Mouse (Mus musculus) adrenal gland, postnatal 25 days (tissue): ENCODE results near the gene Disp1. TPM values are rescaled to one million over a fixed set of nuclear protein-coding genes. Genes with fewer than 3 reads are reported as not detected.
A peak's percentile ranks its signal among the peaks of the same experiment; 100 is the strongest.

Experiments used
- DNase-seq: peaks from one replicate; pipeline ENCODE4 v3.0.0; 2021; ENCODE audit warnings: mixed read lengths
- total RNA-seq: library from RNA; stranded (reverse); gene quantifications from 2 replicates; pipeline ENCODE4 v1.2.3, GENCODE M21; 2021

Disp1 gene
- total RNA-seq, 1 experiment from 2014 or later, result 20.5 TPM

DNA sequence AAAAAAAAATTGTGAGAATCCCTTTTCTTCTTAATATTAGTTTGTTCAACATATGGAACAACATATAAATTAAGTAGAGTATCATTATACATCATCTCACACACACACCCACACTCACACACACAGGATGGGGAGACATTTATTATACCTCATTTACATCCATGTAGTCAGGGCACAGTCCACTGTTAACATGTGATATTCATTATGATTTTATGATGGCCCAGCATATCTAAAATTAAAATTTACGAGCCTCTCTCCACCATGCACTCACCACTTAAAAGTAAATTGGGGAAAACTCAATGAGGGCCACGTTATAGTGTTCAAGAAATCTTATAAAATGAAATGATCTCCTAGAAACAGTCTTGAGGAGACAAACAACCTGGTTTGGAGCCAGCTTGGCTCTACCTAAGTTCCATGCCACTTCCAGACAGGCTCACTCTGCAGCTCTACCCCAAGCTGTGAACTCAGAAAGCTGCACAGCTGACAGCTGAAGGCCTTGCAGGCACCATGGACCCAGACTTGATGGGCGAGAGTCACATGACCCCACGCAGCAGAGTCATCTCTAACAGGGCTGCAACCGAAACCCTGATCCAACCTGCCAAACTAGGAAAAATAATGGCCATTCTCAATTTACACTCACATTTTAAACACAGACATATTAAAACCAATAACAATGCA, 57.7 kb downstream of the Disp1 start:
- DNase-seq, result no peak

DNA sequence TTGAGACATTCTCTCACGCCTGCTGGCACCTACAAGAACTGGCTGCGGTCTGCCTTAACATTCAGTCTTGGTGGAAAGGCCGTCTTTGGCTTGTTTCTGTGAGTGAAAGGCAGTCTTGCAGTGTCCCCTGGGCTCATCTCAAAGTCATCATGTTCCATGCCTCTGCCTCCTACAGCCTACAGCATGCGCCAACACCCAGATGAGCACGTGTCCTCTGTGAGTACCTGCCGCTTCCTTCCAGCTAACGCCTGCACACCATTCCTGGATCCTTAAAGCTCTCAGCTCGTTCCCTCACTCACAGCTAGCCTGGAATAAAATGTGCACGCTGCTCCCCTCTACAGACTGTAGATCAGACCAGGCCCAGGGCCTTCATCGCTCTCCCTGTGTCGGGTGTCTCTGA, 60.3 kb downstream of the Disp1 start:
- DNase-seq, result no peak

DNA sequence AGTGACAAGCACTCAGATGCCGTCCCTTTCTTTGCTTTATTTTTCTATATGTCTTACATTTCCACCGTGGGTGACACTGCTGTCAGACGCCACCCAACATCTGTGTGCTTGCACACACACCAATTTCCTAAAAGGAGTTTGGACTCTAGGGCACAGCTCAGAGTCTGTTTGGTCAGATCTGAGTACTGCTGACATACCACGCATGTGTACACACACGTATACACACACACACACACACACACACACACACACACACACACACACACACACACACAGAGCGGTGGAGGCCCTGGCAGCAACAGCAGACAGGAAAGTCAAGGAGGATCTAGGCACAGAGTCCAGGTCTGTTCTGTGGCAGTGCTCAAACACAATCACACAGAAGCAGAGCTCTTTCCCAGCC, 61.1 kb downstream of the Disp1 start:
- no peak for DNase-seq

DNA sequence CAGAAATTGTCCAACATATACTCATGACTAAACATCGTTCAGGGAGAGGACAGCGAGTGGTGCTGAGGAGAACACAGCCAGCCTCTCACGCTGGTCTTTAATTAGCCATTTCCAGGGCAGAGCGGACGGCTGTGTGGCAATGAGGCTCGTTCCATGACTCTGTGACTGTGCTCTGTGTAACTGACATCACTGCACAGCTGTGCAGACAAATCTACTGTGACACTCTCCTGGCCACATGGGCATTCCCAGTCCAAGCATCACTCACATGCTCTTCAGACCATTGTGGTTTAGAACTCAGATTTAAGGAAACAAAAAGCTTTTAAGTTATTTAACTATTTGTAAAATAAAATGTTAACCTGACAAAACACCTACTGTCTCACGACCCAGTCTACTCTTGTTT, 62.1 kb downstream of the Disp1 start:
- no peak for DNase-seq

DNA sequence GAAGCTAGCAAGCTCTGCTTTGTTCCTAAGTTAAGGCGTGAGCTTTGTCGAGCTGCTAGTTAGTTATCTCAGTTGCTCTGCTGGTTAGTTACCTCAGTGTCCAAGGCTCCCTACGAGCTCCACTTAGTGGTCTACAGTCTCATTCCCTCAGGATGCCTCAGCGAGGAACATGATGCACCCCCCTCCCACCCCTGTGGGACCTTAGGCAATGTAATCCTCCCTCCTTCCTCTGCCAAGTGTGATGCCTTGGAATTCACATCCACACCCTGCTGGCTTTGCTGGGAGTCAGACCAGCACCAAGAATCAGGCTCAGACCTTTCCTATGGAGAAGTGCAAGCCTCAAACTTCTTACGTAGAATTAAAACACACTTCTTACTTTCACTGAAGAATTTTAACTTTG, 65.7 kb downstream of the Disp1 start:
- DNase-seq, result no peak

DNA sequence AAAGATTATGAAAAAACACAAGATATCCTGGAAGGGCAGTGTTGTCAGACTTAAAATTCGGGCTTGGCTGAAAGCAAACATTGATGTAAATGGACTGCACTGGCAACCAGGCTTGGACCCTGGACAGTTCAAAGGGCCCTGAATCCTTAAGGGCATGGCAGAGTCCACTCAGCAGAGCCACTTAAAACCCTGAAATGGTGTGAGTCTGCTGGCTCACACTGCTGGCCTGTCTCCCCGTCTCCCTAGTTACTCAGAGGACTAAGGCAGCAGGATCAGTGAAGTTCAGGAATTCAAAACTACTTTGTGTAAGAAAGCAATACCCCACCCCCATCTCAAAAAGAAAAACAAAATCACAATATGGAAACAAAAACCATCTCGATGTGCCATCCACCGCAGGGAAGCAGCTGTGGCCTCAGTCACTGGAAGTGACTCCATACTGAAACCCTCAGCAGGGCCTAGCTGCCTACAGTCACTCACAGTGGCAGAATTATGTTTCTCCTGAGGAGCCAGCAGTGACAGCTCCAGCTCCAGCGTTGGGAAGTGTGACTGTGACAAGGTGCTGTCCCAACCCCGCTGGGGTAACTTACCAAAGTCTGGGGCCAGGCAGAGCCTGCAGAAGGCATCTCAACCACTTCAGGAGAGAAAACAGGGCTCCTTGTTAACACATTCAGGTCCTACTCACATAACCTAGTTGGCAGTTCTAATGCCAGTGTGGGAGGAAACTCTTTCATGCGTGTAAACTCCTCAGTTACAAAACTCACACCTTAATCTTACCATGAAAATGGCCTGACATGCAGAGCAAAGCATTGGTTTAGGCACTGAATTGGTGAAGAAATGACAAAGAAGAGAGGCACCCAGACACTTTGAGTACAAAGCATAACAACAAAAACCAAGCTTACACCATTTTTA, 66.8 kb downstream of the Disp1 start:
- DNase-seq, result no peak

DNA sequence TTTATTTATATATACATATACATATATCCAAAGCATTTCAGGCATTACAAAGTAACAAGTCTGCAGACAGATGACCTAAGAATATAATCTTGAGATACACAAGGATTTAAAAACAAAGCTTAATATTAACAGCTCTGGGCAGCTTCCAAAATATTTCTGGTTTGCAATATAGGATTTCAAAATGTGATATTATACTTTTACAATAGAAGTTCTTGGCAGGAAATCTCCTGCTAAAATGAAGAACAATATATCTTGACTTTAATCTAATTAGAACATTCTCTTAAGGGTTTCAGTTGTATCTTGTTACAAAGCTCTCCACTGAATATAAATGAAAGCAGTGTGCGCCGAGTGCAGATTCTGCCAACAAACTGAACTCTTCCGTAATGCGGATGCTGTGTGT, 68.0 kb downstream of the Disp1 start:
- DNase-seq, result no peak

DNA sequence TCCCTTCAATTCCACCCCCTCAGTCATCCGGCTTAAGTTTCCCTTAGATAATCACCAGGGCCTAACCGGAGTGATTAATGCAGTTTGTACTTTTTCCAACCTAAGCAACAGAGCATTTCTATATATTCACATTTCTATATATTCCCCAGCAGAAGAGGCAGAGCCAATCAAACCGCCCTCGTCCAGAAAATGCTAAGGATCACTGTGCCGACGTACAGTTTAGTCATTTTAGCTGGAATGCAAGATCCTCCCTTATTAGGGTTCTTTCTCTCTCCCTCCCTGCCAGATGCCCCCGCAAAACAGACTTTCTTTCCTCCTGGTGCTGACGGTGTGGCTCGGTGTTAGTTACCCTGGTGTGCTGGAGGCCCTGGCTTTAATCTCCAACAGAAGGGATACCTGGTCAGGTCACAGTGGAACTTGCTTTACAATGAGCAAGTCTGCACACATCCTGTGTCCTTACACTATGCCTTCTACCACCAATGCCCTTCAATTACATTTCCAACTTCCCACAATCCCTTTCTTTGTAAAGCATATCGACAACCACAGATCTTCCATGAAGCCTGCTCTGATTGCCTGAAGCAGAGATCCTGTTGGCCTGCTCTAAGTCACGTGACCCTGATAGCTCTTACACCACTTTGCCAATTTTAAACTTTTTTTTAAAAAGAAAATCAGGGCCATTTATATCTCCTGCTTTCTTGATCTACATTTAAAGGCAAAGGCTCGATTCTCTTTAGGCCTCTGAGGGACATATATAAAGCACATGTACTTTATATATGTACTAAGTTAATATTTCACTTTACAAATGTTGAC, 69.6 kb downstream of the Disp1 start:
- DNase-seq, result no peak

DNA sequence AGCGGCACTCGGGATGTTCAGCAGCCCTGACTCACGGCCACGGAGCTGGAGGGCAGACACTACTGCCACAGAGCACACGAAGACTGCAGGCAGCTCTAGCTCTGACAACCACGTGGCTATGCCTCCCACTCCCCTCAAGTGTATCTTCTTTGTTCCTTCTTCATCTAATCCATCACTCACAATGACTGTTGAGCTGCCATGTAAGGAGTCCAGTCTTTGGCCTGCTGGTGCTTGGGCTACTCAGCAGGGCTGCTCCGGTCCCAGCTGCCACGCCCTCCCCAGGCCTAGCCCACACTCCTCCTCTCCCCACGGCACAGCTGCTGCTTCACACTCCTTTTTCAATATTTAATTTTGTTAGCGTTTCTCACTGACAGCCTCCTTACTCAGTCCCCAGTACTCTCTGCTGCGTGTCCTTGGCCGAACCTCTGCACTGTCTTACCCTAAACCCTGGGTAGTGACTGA, 70.9 kb downstream of the Disp1 start:
- no peak for DNase-seq

DNA sequence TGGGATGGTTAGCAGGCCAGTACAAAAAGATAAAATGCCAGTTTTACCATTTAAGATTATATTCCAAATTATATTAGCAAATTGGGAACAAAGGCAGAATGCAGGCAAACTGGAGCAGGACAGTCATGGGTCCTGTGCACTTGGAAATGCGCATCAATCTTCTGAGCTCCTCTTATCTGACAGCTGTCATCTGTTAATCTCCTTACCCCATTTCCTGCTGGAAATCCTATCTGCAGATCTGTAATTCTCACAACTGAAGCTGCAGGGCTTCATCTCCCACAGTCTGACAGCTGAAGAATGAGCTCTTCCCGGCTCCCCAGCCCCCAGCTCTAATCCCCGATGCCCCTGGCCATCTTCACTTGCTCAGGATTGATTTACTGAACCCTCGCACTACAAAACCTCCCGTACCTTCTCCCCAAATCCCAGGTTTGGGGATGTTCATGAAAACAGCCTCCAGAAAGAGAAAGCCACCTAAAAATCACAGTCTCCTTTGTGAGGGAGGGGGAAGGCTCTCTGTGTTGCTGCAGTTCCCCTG, 71.7 kb downstream of the Disp1 start:
- no peak for DNase-seq

DNA sequence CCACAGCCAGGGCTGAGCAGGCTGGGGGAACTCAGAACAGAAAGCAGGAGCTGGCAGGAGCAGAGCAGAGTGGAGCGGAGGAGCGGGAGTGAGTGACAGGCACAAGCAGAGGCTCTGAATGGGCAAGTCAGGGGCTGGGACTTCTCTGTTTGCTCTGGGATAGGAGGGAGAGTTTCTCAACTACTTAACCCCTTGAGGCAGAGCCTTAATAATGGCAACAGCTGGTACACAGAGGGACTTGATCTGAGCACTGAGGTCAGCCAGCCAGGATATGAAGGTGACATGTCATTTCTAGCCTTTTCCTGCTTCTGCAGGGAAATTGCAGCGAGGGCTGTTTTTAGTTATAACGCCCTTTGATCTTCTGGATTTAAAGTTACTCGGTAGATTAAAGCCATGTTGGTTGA, 73.9 kb downstream of the Disp1 start:
- DNase-seq, result peak; percentile 45

DNA sequence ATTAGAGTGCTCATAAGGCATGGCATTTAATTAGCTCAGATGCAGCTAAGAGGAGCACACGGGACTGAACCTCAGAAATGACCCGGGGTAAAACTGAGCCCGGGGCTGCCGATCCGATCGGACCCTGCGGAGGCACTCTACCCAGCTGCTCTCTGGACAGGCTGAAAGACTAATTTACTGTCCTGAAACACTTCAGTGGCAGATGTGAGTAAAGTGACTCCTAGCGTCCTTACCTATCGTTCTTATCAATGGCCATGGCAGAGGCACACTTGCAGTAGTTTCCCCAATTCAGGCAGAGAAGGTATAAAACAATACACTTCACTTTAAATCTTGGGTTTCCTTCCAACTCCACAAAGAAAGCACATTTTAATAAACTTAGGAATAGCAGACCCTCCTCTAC, 74.5 kb downstream of the Disp1 start:
- DNase-seq, result no peak

DNA sequence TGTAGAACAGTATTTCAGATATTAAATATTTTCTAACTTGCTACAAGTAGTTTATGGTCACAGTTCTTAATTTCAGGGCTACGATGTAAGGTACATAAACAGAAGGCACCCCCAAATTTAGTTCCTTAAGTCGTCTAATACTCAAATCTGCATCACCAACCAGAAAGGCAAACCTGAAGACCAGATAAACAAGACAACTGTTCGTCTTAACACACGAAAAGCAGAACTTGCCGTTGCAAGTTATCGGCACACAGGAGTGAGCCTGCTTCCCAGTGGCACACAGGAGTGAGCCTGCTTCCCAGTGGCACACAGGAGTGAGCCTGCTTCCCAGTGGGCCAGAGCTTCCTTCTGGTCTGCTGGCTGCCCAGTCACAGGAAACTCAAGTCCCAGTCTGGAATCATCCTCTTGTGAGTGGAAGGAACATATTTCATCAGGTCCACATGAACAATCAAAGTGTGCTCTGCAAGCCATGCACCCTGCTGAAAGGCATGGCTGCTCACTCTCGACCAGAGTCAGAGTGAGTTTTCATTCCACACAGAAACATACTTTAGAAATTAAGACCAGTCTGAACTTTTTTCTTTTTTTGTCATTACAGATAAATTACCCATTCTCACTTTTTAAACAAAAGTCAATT, 75.1 kb downstream of the Disp1 start:
- DNase-seq, result no peak

DNA sequence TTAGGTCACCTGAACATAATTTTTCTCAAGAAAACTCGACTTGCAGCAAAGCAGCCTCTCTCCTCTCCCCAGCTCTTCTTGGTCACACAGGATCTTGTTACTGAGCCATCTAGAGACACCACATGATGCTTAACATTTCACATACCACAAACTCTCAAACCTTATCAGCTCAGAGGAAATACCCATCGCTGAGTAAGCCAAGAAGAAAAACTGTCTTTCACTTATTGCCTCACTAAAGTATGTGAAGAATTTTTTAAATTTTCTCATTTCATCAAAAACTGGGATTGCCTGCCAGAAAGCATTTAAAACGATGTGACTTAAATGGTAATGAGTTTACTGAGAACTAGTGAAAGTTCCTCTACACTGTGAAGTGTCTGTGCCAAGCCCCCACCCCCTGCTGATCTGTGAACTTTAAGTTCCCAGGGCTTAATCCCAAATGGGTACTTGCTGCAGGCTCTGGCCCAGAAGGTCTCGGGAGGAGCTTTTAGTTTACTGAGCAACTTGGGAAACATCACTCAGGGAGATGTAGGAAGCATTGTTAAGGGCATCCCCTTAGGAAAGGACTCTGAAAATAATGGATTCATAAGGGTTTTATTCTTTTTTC, 76.6 kb downstream of the Disp1 start:
- no peak for DNase-seq

DNA sequence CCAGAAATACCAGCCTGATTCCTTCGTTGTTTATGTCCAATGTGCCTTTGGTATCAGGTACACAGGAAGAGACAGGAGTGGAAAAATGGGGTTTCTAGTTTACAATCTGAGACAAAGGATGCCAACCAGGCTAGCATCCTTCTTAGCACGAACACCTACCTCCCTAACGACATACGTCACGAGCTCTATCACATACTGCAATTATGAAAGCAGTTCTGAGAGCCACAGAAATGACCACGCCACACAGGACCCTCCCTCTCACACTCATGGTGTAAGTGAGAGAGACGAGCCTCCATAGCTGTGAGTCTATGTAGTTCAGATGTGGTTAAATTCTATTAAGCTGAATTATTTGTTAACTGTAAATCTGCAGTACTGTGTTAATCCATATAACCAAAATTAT, 78.1 kb downstream of the Disp1 start:
- no peak for DNase-seq

DNA sequence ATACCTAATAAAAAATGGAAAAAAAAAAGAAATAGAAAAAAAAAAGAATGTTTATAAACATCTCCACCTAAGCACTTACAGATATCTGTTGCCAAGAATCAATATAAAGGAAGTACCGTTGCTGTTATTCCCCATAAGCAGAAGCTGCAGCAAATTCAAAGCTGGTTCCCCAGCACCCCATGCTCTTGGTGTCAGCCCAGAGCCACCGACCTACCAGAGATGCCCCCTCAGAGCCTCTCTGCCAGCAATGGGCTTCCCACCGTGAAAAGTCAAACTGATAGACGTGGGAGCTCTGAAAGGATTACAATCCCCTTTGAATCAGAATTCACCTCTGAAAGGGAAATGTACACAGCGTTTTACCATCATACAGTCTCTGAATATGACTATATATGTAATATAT, 78.8 kb downstream of the Disp1 start:
- no peak for DNase-seq

DNA sequence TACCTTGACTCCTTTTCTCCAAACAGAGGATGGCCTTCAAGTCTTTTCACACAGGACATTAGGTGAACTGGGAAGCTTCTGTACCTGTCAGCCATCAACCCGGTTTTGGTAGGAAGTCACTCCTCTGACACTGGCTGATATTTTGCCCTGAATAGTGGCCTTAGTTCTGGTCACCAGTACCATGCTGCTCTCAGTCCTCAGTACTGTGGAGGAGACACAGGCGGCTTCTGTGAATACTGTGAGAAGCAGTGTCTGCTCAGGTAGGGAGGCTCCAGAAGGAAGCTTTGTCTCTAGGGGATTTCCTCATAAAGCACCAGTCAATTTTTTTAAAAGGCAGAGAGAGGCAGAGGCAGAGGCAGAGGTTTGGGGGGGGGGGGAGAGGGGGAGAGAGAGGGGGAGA, 80.0 kb downstream of the Disp1 start:
- DNase-seq, result no peak

DNA sequence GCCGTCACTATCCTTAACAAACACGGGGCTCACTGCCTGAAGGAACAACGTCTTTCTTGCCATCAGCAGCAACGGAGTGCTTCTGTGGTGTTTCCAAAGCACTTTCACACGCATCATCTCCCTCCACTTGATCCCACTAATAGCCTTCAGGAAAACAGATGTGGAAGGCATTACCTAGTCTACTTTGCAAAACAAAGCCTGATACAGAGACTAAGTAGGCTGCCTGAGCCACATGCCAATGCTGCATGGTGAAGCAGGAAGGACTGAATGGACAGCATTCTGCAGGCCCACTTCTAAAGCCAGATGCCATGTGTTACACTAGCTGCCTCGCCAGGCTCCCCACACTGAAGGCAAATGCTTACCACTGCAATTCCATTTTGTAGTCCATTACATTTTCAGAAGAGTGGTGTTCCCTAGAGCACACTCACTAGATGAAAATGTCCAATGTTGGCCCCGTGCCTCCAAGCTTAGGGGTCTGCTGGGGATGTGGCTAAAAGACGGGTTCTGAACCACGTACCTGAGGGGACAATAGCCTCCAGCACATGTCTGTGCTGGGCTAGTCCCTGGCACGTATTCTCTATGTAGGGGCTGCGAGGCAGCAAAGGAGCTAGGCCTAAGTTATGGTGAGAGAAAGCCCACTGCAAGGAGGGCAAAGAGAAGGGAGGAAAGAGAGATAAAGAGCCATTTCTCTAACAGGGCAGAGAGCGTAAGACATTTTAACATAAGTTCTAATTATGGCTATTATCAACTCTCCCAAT, 80.6 kb downstream of the Disp1 start:
- no peak for DNase-seq

DNA sequence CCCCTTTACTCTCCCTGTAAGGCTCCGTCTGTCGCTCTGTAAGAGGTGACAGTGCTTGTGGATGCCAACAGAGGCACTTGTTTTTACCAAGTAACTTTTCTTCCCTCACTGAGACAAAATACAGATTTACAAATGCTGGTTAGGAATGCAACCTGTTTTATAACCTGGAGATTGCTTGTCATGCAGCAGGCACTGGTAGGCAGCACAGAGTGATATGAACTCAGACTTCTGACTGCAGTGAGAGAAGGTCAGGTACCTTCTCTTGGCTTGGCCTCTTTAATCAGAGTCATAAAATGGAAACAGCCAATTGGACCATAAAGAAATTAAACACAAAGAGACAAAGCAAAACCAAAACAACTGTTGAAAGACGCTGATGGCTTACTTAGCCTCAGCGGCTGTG, 83.2 kb downstream of the Disp1 start:
- DNase-seq, result no peak

DNA sequence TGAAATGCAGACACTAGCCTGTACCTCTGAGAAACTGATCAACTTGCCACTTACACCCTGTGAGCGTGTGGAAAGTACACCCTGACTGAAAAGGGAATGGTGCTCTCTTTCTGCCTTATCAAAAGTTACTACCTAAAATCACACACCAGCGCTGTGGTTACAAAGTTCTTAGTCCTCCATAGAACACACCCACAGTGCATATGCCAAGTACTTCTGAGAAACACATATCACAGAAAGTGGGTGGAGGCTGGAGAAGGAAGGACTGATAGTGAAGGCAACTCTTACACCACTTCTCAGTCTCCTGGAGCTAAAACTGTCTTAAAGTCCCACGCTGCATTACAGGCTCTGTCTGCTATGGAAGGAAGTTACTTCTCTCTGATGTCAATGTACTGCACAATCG, 86.9 kb downstream of the Disp1 start:
- DNase-seq, result no peak

DNA sequence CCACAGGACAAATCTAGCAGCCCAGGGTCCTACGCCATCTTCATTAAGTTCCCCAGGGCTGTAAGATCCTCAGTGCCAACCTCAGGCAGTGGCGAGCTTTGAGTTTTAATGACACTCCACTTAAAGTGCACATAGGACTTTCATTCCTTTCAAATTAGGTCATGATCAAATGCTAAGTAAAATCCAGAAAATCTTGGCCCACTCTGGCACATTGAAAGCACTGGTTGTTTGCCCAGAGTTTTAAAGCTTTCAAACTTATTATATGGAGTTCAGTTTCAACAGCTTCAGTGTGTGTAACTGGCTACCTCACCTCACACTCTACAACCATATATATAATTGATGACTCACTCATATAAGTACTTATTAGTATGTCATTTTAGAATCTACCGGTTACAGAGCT, 87.9 kb downstream of the Disp1 start:
- DNase-seq, result no peak
